Mouse (Mus musculus) E14TG2a.4 (cell line): ENCODE data around the gene Mfsd6l.

Experiments used
- CTCF ChIP-seq: conservative IDR thresholded peaks from 2 replicates; pipeline ENCODE4 v1.5.1; 2014; ENCODE audit warnings: low read length
- NANOG ChIP-seq: IDR thresholded peaks from 2 replicates; pipeline ENCODE4 v1.6.1; 2014; ENCODE audit warnings: borderline replicate concordance, low read length, mixed read lengths
- POU5F1 ChIP-seq: IDR thresholded peaks from 2 replicates; pipeline ENCODE4 v1.6.1; 2014; ENCODE audit warnings: low read length, borderline replicate concordance

GRCm38 (mm10) chr11:68586721-68587120 is 30.7 kb downstream of the Mfsd6l start, which contains the start of gene Ccdc42:
- no peak for TF ChIP-seq CTCF
- no peak for TF ChIP-seq NANOG
- TF ChIP-seq POU5F1, result no peak
